Mouse (Mus musculus) layer of hippocampus, adult 6 months (tissue): Measurements from ENCODE around the gene Asb10. TPM values are rescaled to one million over a fixed set of nuclear protein-coding genes. Genes with fewer than 3 reads are reported as not detected.

Experiments used
- long read RNA-seq, 2 experiments: library from polyadenylated mRNA; unstranded; transcript quantifications; one replicate each; pipeline ENCODE4 v2.0.0; 2019 to 2020
- polyA plus RNA-seq: library from polyadenylated mRNA; unstranded; fragments of <200 nt; fragmentation: Nextera tagmentation; gene quantifications from 2 replicates; pipeline ENCODE4 v1.2.3, GENCODE M21; 2021

Asb10 gene
- polyA plus RNA-seq, result 0.38 and 0.40 TPM in 2 replicates
- long read RNA-seq, experiment 1, result 0 reads
- long read RNA-seq, experiment 2, partial matches to known transcripts, result 0 of 1 reads
- long read RNA-seq, experiment 2, other reads (novel, unspliced or antisense), result 1 of 1 reads

DNA sequence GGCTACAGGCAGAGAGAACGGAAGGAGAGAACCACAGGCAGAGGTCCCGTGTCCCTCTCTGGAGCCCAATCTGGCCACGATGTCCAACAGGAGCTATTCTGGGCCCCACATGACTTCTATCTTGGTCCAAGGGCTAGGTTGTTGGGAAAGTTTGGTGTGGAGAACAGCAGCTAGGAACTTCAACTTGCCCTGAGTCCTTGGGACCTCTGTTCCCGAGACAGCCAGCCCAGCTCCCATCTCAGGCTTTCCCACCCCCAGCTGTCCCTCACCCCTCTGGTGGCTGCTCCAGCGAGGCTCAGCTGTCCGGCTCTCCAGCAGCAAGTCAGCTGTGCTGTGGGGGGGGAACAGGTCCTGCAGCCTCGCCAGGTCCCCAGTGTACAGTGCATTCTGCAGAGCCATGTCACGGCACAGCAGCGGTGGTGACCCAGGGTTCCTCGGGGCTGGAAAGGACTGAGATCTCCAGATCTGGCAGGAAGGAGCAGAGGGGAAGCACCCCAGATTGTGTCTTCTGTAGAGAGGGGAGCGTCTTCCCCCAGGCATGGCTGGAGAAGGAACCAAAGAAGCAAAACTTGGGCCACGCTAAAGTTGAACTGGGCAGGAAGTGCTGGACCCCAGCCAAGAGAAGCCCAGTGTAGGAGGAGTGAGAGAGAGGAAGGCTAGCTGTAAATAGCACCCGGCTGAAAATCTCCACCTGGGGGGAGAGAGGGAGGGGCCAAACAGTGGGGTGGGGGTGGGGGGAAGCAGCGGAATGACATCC, at the start of gene Asb10:
Gene Asb10, minus strand, starts transcription at position 592 of the 757 bp plus-strand sequence.

DNA sequence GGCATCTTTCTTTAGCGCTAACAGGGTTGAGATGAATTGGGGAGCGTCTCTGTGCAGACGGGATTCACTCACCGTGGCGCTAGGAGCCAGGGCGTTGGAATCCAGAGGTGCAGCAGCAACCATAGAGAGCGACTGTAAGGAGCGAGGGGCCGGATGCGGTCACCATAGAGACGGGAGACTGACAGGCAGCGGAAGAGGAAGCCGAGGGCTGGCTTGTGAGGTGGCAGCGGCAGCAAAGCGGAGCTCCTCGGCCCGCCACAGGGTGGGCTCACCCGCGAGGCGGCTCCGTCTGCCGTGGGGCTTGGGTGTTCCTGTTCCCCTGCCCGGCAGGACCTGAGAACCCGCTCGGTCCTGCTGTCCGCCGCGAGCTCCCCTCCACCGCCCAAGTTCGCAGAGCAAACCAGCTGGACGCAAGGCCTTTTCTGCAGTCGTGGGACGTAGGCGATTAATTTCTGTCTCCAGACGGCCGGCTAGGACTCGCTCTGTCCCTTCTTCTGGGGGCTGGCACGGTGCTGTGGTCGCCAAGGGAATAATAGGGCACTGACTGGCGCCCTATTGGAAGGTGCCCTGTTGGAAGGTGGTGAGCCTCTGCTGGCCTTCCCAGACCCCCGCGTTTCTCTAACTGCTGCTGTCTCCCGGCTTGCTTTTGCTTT, 45.9 kb upstream of the Asb10 start, which contains the start of gene Chpf2:
Gene Chpf2, plus strand, starts transcription at position 195 of the 653 bp plus-strand sequence.

DNA sequence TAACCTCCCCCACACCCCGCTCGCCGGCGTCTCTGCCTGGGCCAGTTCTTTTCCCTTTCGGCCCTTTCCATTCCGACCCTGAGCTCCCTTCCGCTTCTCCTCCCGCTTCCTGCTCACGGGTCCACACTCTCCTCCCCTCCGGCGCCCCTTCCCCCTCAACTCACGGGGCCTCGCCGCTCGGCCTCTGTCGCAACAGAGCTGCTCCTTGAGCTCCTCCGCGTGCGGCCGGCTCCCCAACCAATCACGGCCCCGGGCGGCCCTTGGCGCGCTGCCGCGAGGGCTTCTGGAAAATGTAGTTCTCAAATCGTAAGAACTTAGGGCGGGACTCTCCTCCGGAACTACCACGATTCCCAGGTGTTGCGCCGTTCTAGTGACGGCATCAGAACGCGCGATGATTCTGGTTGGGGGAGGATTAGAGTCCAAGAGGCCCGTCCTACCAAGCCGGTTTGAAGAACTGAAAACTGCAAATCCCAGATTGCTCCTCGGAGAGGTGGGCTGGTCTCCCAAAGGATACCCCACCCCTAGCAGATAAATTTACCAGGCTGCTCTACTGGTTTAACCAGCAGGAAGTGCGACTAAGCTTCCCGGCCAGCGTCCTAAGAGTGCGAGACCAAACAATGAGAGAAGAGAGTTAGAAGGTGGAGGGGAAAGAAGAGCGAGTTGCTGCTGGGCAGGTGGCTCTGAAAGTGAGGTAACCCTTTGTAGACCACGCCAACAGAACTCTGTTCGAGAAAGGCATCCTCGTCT, 36.6 kb upstream of the Asb10 start, which contains the start of gene Abcf2:
Gene Abcf2, minus strand, starts transcription at position 285 of the 747 bp plus-strand sequence.

DNA sequence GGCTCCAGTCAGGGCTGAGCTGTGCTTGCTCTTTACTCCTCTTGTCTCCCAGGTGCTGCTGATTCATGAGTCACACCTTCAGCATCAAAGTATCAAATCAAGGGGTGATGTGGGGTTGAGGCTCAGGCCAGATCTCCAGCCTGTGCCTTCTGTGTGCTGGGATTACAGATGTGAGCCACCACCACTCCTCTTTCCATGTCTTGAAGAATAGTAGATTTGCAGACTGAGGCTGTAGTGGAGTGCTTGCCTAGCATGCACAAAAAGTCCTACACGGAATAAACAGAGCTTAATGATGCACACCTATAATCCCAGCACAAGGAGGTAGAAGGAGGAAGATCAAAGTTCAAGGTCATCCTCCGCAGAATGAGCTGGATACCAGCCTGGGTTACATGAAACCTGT, 15.9 kb upstream of the Asb10 start, which contains the start of gene 4931409K22Rik:
Gene 4931409K22Rik, minus strand, starts transcription at position 101 of the 400 bp plus-strand sequence.

DNA sequence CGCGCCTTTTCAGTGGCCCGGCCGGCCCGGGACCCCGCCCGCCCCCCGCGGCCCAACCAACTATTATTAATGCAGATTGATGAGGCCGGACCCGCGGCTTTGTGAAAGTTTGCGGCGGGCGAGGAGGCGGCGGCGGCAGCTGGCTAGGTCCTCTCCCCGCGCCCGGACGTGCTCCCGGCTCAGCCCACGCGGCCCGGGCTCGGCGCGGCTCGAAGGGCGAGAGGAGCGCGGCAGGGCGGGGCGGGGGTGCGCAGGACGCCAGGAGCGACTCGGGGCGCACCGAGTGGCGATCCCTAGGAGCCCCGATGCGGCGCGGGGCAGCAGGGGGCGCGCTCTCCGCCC, 13.9 kb downstream of the Asb10 start, which contains the start of gene Gbx1:
Gene Gbx1, minus strand, starts transcription at position 314 of the 342 bp plus-strand sequence.

Other genes starting within 250 kb of the Asb10 start
- 3.3 and 4.7 TPM in 2 replicates for gene Kcnh2, start 189.4 kb downstream of the Asb10 start, polyA plus RNA-seq
- gene Nos3, start 176.2 kb downstream of the Asb10 start, polyA plus RNA-seq, result 1.2 TPM in 2 replicates
- 2.4 and 2.5 TPM in 2 replicates for gene Atg9b, start 148.8 kb downstream of the Asb10 start, polyA plus RNA-seq
- gene Abcb8, start 147.3 kb downstream of the Asb10 start, polyA plus RNA-seq, result 43.5 and 52.0 TPM in 2 replicates
- gene Asic3, start 127.6 kb downstream of the Asb10 start, polyA plus RNA-seq, result not detected in 2 replicates
- gene Cdk5, start 117.4 kb downstream of the Asb10 start, polyA plus RNA-seq, result 126 and 130 TPM in 2 replicates
- 7.7 and 28.6 TPM in 2 replicates for gene Slc4a2, start 117.1 kb downstream of the Asb10 start, polyA plus RNA-seq
- gene Fastk, start 95.7 kb downstream of the Asb10 start, polyA plus RNA-seq, result 137 and 164 TPM in 2 replicates
- gene Tmub1, start 93.1 kb downstream of the Asb10 start, polyA plus RNA-seq, result 28.7 and 29.8 TPM in 2 replicates
- 66.1 and 69.7 TPM in 2 replicates for gene Agap3, start 88.8 kb downstream of the Asb10 start, polyA plus RNA-seq
- 0.04 TPM in 1 of 2 replicates, not detected in the other for gene Gbx1, start 13.8 kb downstream of the Asb10 start, polyA plus RNA-seq
- not detected in 2 replicates for gene 4931409K22Rik, start 15.8 kb upstream of the Asb10 start, polyA plus RNA-seq
- gene Abcf2, start 36.5 kb upstream of the Asb10 start, polyA plus RNA-seq, result 71.2 and 72.9 TPM in 2 replicates
- gene Chpf2, start 45.8 kb upstream of the Asb10 start, polyA plus RNA-seq, result 12.2 and 15.9 TPM in 2 replicates
- 8.8 and 9.1 TPM in 2 replicates for gene Smarcd3, start 83.4 kb upstream of the Asb10 start, polyA plus RNA-seq
- 25.7 and 26.7 TPM in 2 replicates for gene Nub1, start 144.6 kb upstream of the Asb10 start, polyA plus RNA-seq
- gene Wdr86, start 189.7 kb upstream of the Asb10 start, polyA plus RNA-seq, result 0.28 and 7.4 TPM in 2 replicates
- gene Crygn, start 217.0 kb upstream of the Asb10 start, polyA plus RNA-seq, result 10.8 and 11.1 TPM in 2 replicates